Mouse (Mus musculus) erythroblast, embryonic 14.5 days (primary cell): ENCODE results near the gene Rprd1b.

ENCODE experiments used
- GATA1 ChIP-seq: IDR thresholded peaks from 2 replicates; pipeline ENCODE4 v1.6.1; 2012; ENCODE audit warnings: low read length, inconsistent platforms, mixed read lengths
- TAL1 ChIP-seq: IDR thresholded peaks from 3 replicates; pipeline ENCODE4 v1.6.1; 2012; ENCODE audit warnings: low read length, inconsistent platforms, mixed read lengths

GRCm38 (mm10) chr2:158039662-158040061 is 11.4 kb downstream of the Rprd1b start:
- no peak for TF ChIP-seq TAL1
- no peak for TF ChIP-seq GATA1
